Mouse (Mus musculus) mouse trophoblast stem cell (cell line): ENCODE results near the gene Fsip1.
"Not testable (repeated sequence)": the region's sequence is repeated elsewhere in the genome, so short reads cannot be mapped to it uniquely, and the experiment has no call there.

Experiments used
- in situ Hi-C, 2 experiments: fragments of 300-500 bp; cut with MseI, MboI; formaldehyde crosslinking; loops; 2 replicates in 1 of 2; 3 replicates in 1 of 2; pipeline ENCODE4 v1.15.1; 2025

Fsip1 gene

GRCm38 (mm10) chr2:118179873-118180585, 76.7 kb downstream of the Fsip1 start:
- in situ Hi-C loops, result no loop called here

GRCm38 (mm10) chr2:118179472-118179871, 77.3 kb downstream of the Fsip1 start:
- in situ Hi-C loops, result no loop called here

- in situ Hi-C loops, result no loop called here
These were observed 82.0 kb downstream of the Fsip1 start for GRCm38 (mm10) chr2:118174558-118175383.

GRCm38 (mm10) chr2:118168225-118168624, 88.5 kb downstream of the Fsip1 start:
- in situ Hi-C loops, result no loop called here

GRCm38 (mm10) chr2:118167731-118168130, 89.0 kb downstream of the Fsip1 start:
- in situ Hi-C loops, result no loop called here

- in situ Hi-C loops, result no loop called here
These were observed 91.1 kb downstream of the Fsip1 start for GRCm38 (mm10) chr2:118165691-118166090.

GRCm38 (mm10) chr2:118164137-118164536, 92.6 kb downstream of the Fsip1 start:
- in situ Hi-C loops, result no loop called here

GRCm38 (mm10) chr2:118162486-118162885, 94.3 kb downstream of the Fsip1 start:
- in situ Hi-C loops, result no loop called here

GRCm38 (mm10) chr2:118160991-118161390, 95.8 kb downstream of the Fsip1 start:
- in situ Hi-C loops, result no loop called here

- in situ Hi-C loops, result no loop called here
These were observed 96.2 kb downstream of the Fsip1 start for GRCm38 (mm10) chr2:118160547-118160946.

- in situ Hi-C loops, result no loop called here
These were observed 97.6 kb downstream of the Fsip1 start for GRCm38 (mm10) chr2:118159126-118159525.

- in situ Hi-C loops, result no loop called here
These were observed 98.7 kb downstream of the Fsip1 start for GRCm38 (mm10) chr2:118158095-118158494.

- in situ Hi-C loops, result no loop called here
These were observed 106.8 kb downstream of the Fsip1 start for GRCm38 (mm10) chr2:118149855-118150563.

- in situ Hi-C loops, result no loop called here
These were observed 108.2 kb downstream of the Fsip1 start for GRCm38 (mm10) chr2:118148321-118149142.

- in situ Hi-C loops, result not testable (repeated sequence)
These were observed 109.0 kb downstream of the Fsip1 start for GRCm38 (mm10) chr2:118147749-118148148.

GRCm38 (mm10) chr2:118141651-118142050, 115.1 kb downstream of the Fsip1 start:
- in situ Hi-C loops, result no loop called here

- in situ Hi-C loops, result no loop called here
These were observed 117.5 kb downstream of the Fsip1 start for GRCm38 (mm10) chr2:118139261-118139660.

- in situ Hi-C loops, result no loop called here
These were observed 119.0 kb downstream of the Fsip1 start for GRCm38 (mm10) chr2:118137776-118138175.

- in situ Hi-C loops, result no loop called here
These were observed 119.7 kb downstream of the Fsip1 start for GRCm38 (mm10) chr2:118137071-118137470.

- in situ Hi-C loops, result loop anchor here in 1 of 2 experiments (10.0 kb wide), 1 partner anchor 106 kb away; no protein-coding TSS in a partner anchor
These were observed 128.5 kb downstream of the Fsip1 start for GRCm38 (mm10) chr2:118128313-118128712.
